Mouse (Mus musculus): ENCODE results near the gene Exosc1.

Gene Exosc1

GRCm38 (mm10) chr19:41874356-41874755, 58.9 kb downstream of the Exosc1 start:
- DNase-seq (ENCODE audit: low spot score): no peak
